Mouse (Mus musculus) megakaryocyte, embryonic 14.5 days (primary cell): ENCODE measurements around the gene Ddit4l.

Experiments used
- FLI1 ChIP-seq: IDR thresholded peaks from 2 replicates; pipeline ENCODE4 v1.6.1; 2012; ENCODE audit warnings: low read length, inconsistent platforms, mixed read lengths
- GATA1 ChIP-seq: IDR thresholded peaks from 3 replicates; pipeline ENCODE4 v1.6.1; 2012; ENCODE audit warnings: mixed read lengths, low read length, inconsistent platforms, borderline replicate concordance

DNA sequence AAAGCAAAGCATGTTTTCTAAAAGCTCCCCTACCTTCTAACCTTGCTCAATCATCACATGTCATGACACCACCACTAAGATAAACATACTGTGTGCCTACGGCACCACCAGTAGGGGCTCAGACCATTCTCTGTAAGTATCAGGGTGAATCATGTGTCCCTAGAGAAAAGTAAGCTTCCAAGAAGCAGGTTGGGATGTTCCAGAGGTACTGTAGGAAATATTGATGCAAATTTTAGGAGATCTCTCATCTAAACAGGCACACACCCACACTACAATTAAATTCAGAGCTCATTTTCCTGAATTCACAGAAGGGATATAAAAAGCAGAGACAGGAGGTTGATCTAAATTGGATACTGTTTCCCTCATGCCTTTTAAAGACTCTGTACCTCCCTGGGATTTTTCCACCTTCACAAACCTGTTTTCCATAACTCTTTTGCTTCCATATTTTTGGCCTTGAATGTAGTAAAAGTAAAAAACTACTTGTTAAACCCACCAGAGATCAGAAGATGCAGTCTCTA, 12.4 kb upstream of the Ddit4l start:
- TF ChIP-seq GATA1 (no peak), FLI1 (no peak)
